Mouse (Mus musculus): ENCODE results near the gene Ipo9. TPM values are rescaled to one million over a fixed set of nuclear protein-coding genes. Genes with fewer than 3 reads are reported as not detected.
A peak's percentile ranks its signal among the peaks of the same experiment; 100 is the strongest.

The Ipo9 gene
- 150 and 154 TPM in 2 replicates for polyA plus RNA-seq (2014; fragmentation: Nextera tagmentation; extraction: Ambion mirVana)

DNA sequence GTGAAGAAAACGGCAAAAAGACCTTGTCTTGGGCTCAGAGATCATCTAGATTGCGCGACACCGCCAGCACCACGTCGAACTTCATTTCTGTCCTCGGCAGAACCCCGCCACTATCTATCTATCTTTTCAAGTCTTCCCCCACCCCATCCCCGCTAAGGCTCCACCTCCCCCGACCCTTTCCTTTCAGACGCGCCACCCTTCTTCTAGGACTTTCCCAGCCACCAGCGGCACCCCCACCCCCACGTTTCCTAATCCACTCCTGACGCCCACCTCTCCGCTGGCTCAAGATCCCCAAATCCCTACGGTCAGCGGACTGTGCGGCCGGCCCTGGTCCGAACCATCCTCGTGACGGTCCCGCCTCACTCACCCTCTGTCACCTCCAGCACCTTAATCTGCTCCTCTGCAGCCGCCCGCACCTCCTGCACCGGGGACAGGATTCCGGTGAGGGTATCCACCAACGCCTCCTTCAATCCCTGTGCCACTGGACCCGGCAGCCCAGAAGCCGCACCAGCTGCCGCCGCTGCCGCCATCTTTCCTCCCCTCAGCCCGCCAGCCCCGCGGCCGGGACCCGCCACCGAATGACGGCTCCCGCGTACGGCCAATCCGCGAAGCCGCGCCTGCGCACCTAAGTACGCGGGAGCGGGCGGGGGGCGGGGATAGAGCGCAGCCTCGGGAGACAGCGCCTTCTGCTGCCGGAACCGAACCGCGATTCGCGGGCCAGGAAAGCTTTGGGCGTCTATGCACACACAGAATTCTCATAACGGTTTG lies at the start of gene Ipo9:
TSS of gene Ipo9 (minus strand) at position 599 of the 768 bp plus-strand sequence.
- H3K4me1 ChIP-seq (ENCODE audit: control insufficient read depth, insufficient read depth, low read length), result peaks cover 13% of the 10 kb centered on the region; the same call in 1 of the 2 replicates
- H3K4me3 ChIP-seq (ENCODE audit: low read depth, low read length), result peak within 1 kb of the TSS; percentile 66
- WGBS, result under 1% methylated on average over 65 of the region's 65 CpGs
- no peaks in the 10 kb centered on the region for H3K9me3 ChIP-seq (ENCODE audit: control insufficient read depth, low read depth, low read length)
- peaks cover 17% of the 10 kb centered on the region for H3K36me3 ChIP-seq (ENCODE audit: control insufficient read depth, insufficient read depth, low read length)
- peak within 1 kb of the TSS; percentile 65 for H3K4me2 ChIP-seq (replicated peaks; ENCODE audit: low read depth, low read length)
- no peaks in the 10 kb centered on the region for H3K27me3 ChIP-seq (ENCODE audit: control insufficient read depth, insufficient read depth, low read length)
- H3K9ac ChIP-seq (replicated peaks; ENCODE audit: low read depth, low read length), result peak within 1 kb of the TSS; percentile 78
- peak within 1 kb of the TSS; percentile 82 for H3K27ac ChIP-seq (ENCODE audit: low read length)
- ATAC-seq (ENCODE audit: insufficient number of reproducible peaks, insufficient read depth, low FRiP score, low read depth), result peak; percentile 92

DNA sequence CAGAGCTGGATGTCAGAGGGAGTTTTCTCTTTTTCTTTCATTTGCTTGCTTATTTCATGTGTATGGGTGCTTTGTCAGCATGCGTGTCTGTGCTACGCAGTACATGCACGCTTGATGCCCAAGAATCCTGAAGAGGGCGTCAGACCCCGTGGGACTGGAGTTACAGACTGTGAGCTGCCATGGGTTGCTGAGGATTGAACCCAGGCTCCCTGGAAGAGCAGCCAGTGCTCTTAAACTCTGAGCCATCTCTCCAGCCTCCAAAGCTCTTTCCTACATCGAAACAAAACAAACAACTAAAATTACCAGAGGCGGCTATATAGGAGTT lies 45.2 kb upstream of the Ipo9 start:
- 86% methylated on average over 7 of the region's 7 CpGs for WGBS
- Histone ChIP-seq H3K9me3 (ENCODE audit: control insufficient read depth, low read depth, low read length) (no peaks in the 10 kb centered on the region), H3K4me3 (ENCODE audit: low read depth, low read length) (no peak overlapping the region), H3K4me2 (replicated peaks; ENCODE audit: low read depth, low read length) (no peak overlapping the region), H3K4me1 (ENCODE audit: control insufficient read depth, insufficient read depth, low read length) (peaks cover 9% of the 10 kb centered on the region), H3K27me3 (ENCODE audit: control insufficient read depth, insufficient read depth, low read length) (no peaks in the 10 kb centered on the region), H3K9ac (replicated peaks; ENCODE audit: low read depth, low read length) (no peak overlapping the region), H3K36me3 (ENCODE audit: control insufficient read depth, insufficient read depth, low read length) (peaks cover 15% of the 10 kb centered on the region), H3K27ac (ENCODE audit: low read length) (no peak overlapping the region)
- ATAC-seq (ENCODE audit: insufficient number of reproducible peaks, insufficient read depth, low FRiP score, low read depth), result no peak

DNA sequence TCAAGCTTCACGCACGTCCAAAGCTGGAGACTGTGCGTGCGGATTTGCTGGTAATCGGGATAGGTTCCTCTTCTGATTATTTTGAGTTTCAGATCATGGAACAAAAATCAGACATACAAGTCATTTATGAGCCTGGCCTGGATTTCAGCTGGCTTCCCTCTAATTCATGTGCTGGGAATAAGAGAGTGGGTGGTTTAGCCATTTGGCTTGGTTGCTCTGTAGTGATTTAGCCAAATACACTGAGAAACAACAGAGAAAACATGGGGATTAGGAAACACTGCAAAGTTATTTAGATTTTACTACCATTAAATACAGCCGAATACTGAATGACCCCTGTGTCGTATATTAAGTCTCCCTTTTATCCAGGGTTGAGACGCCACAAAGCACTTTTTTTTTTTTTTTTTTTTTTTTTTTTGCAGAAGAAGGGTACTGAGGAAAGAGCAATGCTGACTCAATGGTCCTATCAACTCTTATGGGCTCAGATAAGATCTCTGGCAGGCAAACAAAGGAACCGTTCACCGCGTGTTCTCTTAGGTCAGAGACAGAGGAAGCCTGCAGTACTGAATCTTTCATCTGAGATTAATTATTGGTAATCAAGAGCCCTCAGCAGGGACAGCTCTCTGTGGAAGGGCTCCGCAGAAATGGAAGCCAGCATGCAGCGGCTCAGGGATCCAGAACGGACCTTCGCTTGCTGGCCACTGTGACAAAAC lies 44.7 kb upstream of the Ipo9 start:
- no peak overlapping the region for H3K9ac ChIP-seq (replicated peaks; ENCODE audit: low read depth, low read length)
- no peaks in the 10 kb centered on the region for H3K27me3 ChIP-seq (ENCODE audit: control insufficient read depth, insufficient read depth, low read length)
- no peak overlapping the region for H3K4me2 ChIP-seq (replicated peaks; ENCODE audit: low read depth, low read length)
- peaks cover 18% of the 10 kb centered on the region for H3K36me3 ChIP-seq (ENCODE audit: control insufficient read depth, insufficient read depth, low read length)
- ATAC-seq (ENCODE audit: insufficient number of reproducible peaks, insufficient read depth, low FRiP score, low read depth), result no peak
- H3K4me3 ChIP-seq (ENCODE audit: low read depth, low read length), result no peak overlapping the region
- WGBS, result 64% methylated on average over 15 of the region's 15 CpGs
- peaks cover 9% of the 10 kb centered on the region for H3K4me1 ChIP-seq (ENCODE audit: control insufficient read depth, insufficient read depth, low read length)
- H3K27ac ChIP-seq (ENCODE audit: low read length), result no peak overlapping the region; the same call in 1 of the 2 replicates
- H3K9me3 ChIP-seq (ENCODE audit: control insufficient read depth, low read depth, low read length), result no peaks in the 10 kb centered on the region

DNA sequence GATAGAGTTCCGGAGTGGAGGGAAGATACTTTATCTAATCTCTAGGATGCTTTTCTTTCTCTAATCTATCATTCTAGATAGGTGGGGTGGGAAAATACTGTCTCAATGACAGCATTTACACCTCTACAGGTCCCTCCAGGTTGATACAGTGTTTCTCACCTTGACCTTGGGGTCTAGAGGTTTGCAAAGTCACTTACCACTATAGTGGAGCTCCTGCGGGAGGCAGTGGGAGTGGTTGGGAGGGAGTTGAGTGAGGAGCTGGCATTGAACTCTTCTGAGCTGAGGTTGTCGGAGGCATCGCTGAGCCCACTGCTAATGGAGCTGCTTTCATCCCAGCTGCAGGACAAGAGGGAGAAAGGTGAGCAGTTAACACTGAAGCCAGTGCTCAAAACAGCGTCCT lies 42.2 kb upstream of the Ipo9 start:
- Histone ChIP-seq H3K9ac (replicated peaks; ENCODE audit: low read depth, low read length) (no peak overlapping the region), H3K4me2 (replicated peaks; ENCODE audit: low read depth, low read length) (no peak overlapping the region), H3K27ac (ENCODE audit: low read length) (no peak overlapping the region), H3K36me3 (ENCODE audit: control insufficient read depth, insufficient read depth, low read length) (peaks cover 24% of the 10 kb centered on the region), H3K9me3 (ENCODE audit: control insufficient read depth, low read depth, low read length) (no peaks in the 10 kb centered on the region), H3K4me1 (ENCODE audit: control insufficient read depth, insufficient read depth, low read length) (peaks cover 9% of the 10 kb centered on the region), H3K4me3 (ENCODE audit: low read depth, low read length) (no peak overlapping the region), H3K27me3 (ENCODE audit: control insufficient read depth, insufficient read depth, low read length) (no peaks in the 10 kb centered on the region)
- 36% methylated on average over 5 of the region's 5 CpGs for WGBS
- ATAC-seq (ENCODE audit: insufficient number of reproducible peaks, insufficient read depth, low FRiP score, low read depth), result no peak

DNA sequence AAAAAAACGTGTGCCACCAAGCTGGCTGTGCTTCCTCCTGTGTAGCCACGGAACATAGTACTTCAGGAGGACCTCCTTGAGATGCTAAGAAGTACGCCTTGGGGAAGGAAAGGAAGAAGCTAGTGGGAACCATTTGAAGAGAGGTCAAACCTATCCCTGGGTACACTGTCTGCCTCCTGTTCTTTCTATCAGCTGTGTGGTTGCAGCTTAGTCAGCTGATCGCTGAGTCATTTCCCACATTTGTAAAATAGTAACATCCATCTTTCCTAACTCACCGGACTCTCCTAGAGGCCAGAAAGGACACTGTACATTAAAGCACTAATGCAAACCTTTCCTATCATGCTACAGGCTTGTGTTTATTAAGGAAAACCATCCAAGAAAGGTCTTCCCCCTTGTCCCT lies 41.4 kb upstream of the Ipo9 start:
- 81% methylated on average over 5 of the region's 5 CpGs for WGBS
- peaks cover 32% of the 10 kb centered on the region for H3K36me3 ChIP-seq (ENCODE audit: control insufficient read depth, insufficient read depth, low read length)
- no peak for ATAC-seq (ENCODE audit: insufficient number of reproducible peaks, insufficient read depth, low FRiP score, low read depth)

DNA sequence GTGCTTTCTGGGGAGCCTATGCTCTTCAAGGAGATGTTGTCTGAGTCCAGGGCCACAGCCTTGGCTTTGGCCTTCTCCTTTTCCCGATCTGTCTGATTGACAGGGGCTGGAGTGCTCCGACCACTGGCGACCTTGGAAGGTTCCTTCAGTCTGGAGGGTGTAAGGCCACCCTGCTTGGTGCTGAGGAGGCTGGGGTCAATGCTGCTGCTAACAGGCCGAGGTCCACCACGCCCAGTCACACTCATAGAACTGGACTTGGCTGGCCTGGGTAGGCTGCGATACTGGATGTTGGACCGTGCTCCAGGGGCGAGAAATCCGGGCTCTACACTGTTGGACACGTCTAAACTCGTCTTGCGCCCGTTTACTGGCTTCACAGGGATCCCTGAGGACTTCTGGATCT lies 40.2 kb upstream of the Ipo9 start:
- H3K4me2 ChIP-seq (replicated peaks; ENCODE audit: low read depth, low read length), result no peak overlapping the region
- H3K27ac ChIP-seq (ENCODE audit: low read length), result no peak overlapping the region
- H3K4me3 ChIP-seq (ENCODE audit: low read depth, low read length), result no peak overlapping the region
- ATAC-seq (ENCODE audit: insufficient number of reproducible peaks, insufficient read depth, low FRiP score, low read depth), result no peak
- H3K4me1 ChIP-seq (ENCODE audit: control insufficient read depth, insufficient read depth, low read length), result peaks cover 9% of the 10 kb centered on the region
- H3K36me3 ChIP-seq (ENCODE audit: control insufficient read depth, insufficient read depth, low read length), result peaks cover 34% of the 10 kb centered on the region
- H3K9me3 ChIP-seq (ENCODE audit: control insufficient read depth, low read depth, low read length), result no peaks in the 10 kb centered on the region
- no peak overlapping the region for H3K9ac ChIP-seq (replicated peaks; ENCODE audit: low read depth, low read length)
- no peaks in the 10 kb centered on the region for H3K27me3 ChIP-seq (ENCODE audit: control insufficient read depth, insufficient read depth, low read length)
- WGBS, result 90% methylated on average over 13 of the region's 13 CpGs

More for the DNA sequence above, 41.4 kb upstream of the Ipo9 start:
- no peaks in the 10 kb centered on the region for H3K27me3 ChIP-seq (ENCODE audit: control insufficient read depth, insufficient read depth, low read length)
- H3K4me1 ChIP-seq (ENCODE audit: control insufficient read depth, insufficient read depth, low read length), result peaks cover 9% of the 10 kb centered on the region
- H3K4me2 ChIP-seq (replicated peaks; ENCODE audit: low read depth, low read length), result no peak overlapping the region
- H3K9me3 ChIP-seq (ENCODE audit: control insufficient read depth, low read depth, low read length), result no peaks in the 10 kb centered on the region
- H3K4me3 ChIP-seq (ENCODE audit: low read depth, low read length), result no peak overlapping the region
- H3K27ac ChIP-seq (ENCODE audit: low read length), result no peak overlapping the region
- no peak overlapping the region for H3K9ac ChIP-seq (replicated peaks; ENCODE audit: low read depth, low read length)

DNA sequence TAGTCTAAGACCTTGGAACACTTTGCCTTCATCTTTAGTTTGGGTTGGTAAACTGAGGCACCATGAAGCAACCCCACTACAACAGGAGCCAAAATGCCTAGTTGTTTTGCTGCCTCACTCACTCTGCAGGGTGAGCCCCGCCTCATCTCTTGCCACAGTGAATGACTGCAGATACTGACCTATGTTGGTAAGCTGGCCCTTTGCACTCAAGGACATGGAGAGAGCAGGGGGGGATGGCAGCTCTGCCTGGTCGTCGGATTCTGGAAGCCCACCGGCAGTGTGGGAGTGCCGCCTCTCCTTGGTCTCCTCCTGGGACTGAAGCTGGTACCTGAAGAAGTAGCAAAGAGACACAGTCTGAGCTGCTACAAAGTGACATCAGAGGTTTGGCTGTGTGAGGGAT lies 37.2 kb upstream of the Ipo9 start:
- 90% methylated on average over 5 of the region's 5 CpGs for WGBS
- peaks cover 47% of the 10 kb centered on the region for H3K36me3 ChIP-seq (ENCODE audit: control insufficient read depth, insufficient read depth, low read length)
- no peak overlapping the region for H3K4me2 ChIP-seq (replicated peaks; ENCODE audit: low read depth, low read length)
- H3K4me1 ChIP-seq (ENCODE audit: control insufficient read depth, insufficient read depth, low read length), result peaks cover under 1% of the 10 kb centered on the region; the same call in 1 of the 2 replicates
- H3K27ac ChIP-seq (ENCODE audit: low read length), result no peak overlapping the region
- no peaks in the 10 kb centered on the region for H3K9me3 ChIP-seq (ENCODE audit: control insufficient read depth, low read depth, low read length)
- ATAC-seq (ENCODE audit: insufficient number of reproducible peaks, insufficient read depth, low FRiP score, low read depth), result no peak
- no peak overlapping the region for H3K4me3 ChIP-seq (ENCODE audit: low read depth, low read length)
- no peak overlapping the region for H3K9ac ChIP-seq (replicated peaks; ENCODE audit: low read depth, low read length)
- no peaks in the 10 kb centered on the region for H3K27me3 ChIP-seq (ENCODE audit: control insufficient read depth, insufficient read depth, low read length)

DNA sequence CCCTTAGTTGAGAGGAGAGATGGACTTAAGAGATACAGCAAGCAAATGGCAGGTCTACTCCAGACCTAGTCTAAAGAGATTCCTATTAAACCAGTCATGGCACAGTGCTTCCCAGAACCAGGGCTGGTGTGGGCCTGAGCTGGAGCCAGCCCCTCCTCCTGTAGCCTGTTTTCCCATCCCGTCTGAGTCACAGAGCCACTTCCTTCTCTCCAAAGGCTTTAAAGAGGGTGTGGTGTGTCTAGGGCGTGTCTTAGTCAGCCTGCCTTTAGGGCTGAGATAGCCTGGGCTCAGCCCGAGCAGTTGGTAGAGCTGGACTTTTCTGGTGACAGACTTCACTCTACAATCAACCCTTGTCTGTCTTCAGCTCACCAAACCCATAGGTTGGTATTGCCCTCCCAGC lies 36.6 kb upstream of the Ipo9 start:
- no peak overlapping the region for H3K27ac ChIP-seq (ENCODE audit: low read length)
- H3K9ac ChIP-seq (replicated peaks; ENCODE audit: low read depth, low read length), result no peak overlapping the region
- ATAC-seq (ENCODE audit: insufficient number of reproducible peaks, insufficient read depth, low FRiP score, low read depth), result no peak
- H3K27me3 ChIP-seq (ENCODE audit: control insufficient read depth, insufficient read depth, low read length), result no peaks in the 10 kb centered on the region
- H3K9me3 ChIP-seq (ENCODE audit: control insufficient read depth, low read depth, low read length), result no peaks in the 10 kb centered on the region
- no peak overlapping the region for H3K4me3 ChIP-seq (ENCODE audit: low read depth, low read length)
- H3K4me1 ChIP-seq (ENCODE audit: control insufficient read depth, insufficient read depth, low read length), result peaks cover under 1% of the 10 kb centered on the region; the same call in 1 of the 2 replicates
- no peak overlapping the region for H3K4me2 ChIP-seq (replicated peaks; ENCODE audit: low read depth, low read length)
- WGBS, result 56% methylated on average over 3 of the region's 3 CpGs
- peaks cover 45% of the 10 kb centered on the region for H3K36me3 ChIP-seq (ENCODE audit: control insufficient read depth, insufficient read depth, low read length)

Measured in stomach, embryonic 14.5 days (tissue).